Mouse (Mus musculus): ENCODE data around the gene Dph1.

- TF ChIP-seq CTCF (IDR thresholded peaks at IDR 0.05; ENCODE audit: insufficient read depth, low read depth, low read length) (no peak), POLR2A (IDR thresholded peaks at IDR 0.05; ENCODE audit: insufficient read depth, low read depth, low read length) (no peak)
These were observed 35.1 kb downstream of the Dph1 start for GRCm38 (mm10) chr11:75155985-75156384.

All from olfactory bulb, adult 2 months (tissue).